Mouse (Mus musculus) granulocyte monocyte progenitor cell, adult 5-6 weeks (primary cell): Measurements from ENCODE around the gene Zfp944. TPM values are rescaled to one million over a fixed set of nuclear protein-coding genes. Genes with fewer than 3 reads are reported as not detected.
A peak's percentile ranks its signal among the peaks of the same experiment; 100 is the strongest.
"Not testable (repeated sequence)": the region's sequence is repeated elsewhere in the genome, so short reads cannot be mapped to it uniquely, and the experiment has no call there.

Experiments
- ATAC-seq: replicated peaks from 2 replicates; pipeline ENCODE4 v1.8.0; 2016; ENCODE audit warnings: mild to moderate bottlenecking, moderate TSS enrichment, inconsistent platforms; ENCODE audit not compliant: poor library complexity, severe bottlenecking
- total RNA-seq, 2 experiments: library from RNA; stranded (forward) in 1 of 2; stranded (reverse) in 1 of 2; fragments of 200-712, 200-1000 nt in 1 of 2; fragments of >200 nt in 1 of 2; fragmentation: Nextera tagmentation in 1 of 2; gene quantifications; 2 replicates each; pipeline ENCODE4 v1.2.3; 2014 to 2017

Zfp944 gene
- total RNA-seq (2014; fragmentation: Nextera tagmentation) (10.9 and 17.8 TPM in 2 replicates), total RNA-seq (2017) (13.1 and 13.5 TPM in 2 replicates)

DNA sequence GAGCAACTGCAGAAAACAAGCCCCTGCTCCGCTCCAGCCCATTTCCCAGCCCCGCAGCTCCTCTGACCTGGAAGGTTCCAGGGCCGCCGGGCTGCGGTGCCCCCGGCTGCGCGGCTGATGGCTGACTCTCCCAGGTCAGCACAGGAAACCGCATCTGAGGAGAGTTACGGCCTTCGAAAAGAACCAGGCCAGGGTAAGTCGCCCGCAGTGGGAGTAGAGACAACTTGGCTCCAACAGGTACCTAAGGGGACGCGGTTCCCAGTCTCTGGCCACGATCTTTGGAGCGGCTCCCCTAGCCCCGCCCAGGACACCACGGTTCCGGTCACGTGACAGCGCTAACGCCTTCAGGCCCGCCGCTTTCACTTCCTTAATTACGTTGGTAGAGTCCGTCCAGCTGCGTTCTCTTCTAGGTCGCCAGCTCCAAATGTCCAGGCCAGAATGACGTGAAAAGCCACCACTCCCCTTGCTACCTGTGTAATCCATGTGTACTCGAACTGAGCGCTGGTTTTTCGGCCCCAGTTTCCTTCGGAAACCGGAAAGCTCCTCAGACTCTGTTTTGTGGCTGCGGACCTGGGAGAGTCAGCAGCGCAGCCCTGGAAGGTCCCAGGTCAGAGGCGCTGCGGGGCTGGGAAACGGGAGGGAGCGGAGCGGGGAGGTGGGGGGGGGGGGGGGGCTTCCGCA is at the start of gene Zfp944, which contains the start of gene Zfp758:
Gene Zfp944, minus strand, starts transcription at position 300 of the 681 bp plus-strand sequence.
Gene Zfp758, plus strand, starts transcription at position 353 of the 681 bp plus-strand sequence.
- peak; percentile 96 for ATAC-seq

DNA sequence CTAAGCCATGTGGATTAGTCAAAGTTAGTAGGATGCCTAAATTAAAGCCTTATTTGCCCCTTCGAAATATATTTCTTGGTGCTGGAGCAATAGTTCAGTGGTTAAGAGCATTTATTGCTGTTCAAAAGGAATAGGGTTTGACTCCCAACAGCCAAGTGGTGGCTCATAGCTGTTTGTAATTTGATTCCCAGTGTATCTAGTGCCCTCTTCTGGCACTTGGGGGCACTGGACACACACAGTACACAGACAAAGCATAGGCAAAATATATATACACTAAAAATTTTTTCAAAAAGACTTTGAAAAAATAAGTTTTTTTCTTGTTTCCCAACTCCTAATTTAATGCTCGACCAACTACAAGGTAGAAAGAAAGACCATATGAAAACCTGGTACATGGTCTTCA is 49.6 kb upstream of the Zfp944 start:
- peak; percentile 98 for ATAC-seq

DNA sequence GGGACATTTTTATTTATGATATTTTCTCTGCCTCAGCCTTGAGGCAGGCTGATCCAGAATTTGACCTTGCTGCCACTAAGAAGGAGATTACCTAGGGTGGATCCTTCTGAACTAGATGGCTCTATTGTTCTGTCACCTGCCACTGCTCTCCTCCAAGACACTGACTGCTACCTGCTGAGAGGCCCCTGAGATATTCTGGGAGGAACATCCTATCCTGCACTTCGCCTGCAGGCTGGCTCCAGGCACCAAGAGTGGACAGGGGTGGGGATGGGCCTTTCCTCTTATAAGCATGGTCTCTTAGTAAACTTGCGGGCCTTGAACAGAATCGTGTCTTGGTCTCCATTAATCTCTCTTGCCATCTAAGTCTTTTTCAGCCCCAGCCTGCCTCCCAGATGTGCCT is 2.7 kb upstream of the Zfp944 start:
- ATAC-seq: no peak

DNA sequence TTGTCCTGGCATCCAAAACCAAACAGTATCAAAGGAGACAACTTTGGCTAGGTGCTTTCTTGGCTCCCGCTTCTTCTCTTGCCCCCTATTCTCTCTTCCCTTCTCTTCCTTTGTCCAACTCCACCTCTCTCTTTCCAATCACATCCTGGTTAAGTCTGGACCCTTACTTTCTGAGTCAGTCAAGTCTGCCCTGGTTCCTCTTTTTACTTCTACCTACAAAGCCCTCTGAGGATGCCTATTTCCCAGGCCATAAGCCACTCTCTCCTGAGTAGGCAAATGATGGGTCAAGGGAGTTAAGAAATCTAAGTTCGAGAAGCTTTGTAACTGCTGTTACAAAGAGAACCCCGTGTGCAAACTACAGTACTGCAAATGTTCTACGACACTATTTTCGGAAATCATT is 628 bp downstream of the Zfp944 start:
- peak; percentile 57 for ATAC-seq

DNA sequence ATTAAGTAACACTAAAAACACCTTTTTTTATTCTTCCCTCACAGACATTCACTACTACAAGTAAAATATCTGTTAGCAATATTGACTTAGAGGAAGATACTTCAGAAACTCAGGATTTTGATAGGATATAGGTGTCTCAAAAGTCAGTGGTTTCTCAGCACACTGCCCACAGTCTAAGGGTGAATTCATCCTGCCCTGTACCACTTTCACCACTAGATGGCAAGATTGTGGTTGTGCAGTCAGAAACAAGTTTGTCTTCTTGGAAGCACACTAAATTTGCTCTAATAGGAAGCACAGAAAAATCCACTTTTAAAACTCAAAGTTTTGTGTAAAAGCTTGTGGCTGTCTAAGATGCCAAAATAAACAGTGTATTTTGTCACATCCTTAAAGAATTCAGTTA is 8.4 kb downstream of the Zfp944 start:
- peak; percentile 98 for ATAC-seq

DNA sequence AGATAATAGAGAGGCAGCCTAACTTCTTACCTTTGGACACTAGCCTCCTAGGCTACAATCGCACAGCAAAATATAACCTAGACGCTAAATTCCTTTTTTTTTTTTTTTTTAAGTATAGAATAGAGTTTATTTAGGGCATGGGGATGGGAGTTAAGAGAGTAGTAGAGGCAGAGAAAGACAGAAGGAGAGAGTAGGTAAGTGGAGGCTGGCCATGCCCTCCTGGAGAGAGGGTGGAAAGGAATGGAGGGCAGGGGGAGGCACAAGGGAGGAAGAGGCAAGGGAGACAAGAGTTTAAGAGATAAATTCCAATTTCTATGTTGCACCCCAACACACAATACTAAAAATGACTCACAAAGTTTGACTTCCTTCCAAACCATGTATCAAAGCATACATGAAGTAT is 46.0 kb downstream of the Zfp944 start:
- not testable (repeated sequence) for ATAC-seq

DNA sequence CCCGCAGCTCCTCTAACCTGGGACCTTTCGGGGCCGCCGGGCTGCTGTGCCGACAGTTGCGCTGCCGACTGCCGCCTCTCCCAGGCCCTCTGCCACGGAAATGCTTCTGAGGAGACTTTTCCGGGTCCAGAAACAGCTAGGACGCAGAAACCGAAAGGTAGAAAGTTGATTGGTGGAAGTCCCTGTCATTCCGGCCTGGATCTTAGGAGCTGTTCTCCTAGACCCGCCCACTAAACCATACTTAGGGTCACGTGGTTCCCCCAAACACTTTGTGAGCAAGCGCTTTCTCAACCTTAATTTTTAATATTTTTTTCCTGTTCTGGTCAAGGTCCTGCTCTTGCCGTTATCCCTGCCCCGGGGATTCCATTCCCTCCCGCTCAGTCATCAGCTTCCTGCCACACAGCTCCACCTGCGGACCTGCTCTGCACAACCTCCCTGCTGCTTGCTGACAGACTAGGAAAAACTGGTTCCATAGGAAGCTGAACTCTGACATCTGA is 46.4 kb downstream of the Zfp944 start, which contains the start of gene CT030661.1:
Gene CT030661.1, minus strand, starts transcription at position 108 of the 497 bp plus-strand sequence.
- peak; percentile 100 for ATAC-seq

DNA sequence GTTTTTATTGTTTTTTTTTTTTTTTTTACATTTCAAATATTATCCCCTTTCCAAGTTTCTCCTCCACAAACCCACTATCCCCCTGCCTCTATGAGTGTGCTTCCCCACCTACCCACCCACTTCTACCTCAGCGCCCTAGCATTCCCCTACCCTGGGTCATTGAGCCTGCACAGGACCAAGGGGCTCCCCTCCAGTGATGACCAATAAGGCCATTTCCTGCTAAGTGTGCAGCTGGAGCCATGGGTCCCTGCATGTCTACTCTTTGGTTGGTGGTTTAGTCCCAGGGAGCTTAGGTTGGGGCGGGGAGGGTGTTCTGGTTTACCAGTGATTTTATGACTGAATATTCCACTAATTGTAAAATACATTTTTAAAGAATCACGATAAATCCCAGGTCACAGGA is 47.0 kb downstream of the Zfp944 start:
- peak; percentile 34 for ATAC-seq

Other genes starting within 250 kb of the Zfp944 start
- 3.7 and 4.5 TPM in 2 replicates for gene Zfp947, start 195.2 kb downstream of the Zfp944 start, total RNA-seq (2014; fragmentation: Nextera tagmentation)
- 3.4 and 4.9 TPM in 2 replicates for gene Zfp947, start 195.2 kb downstream of the Zfp944 start, total RNA-seq (2017)
- gene Zfp994, start 135.8 kb downstream of the Zfp944 start, total RNA-seq (2014; fragmentation: Nextera tagmentation): 6.1 and 11.1 TPM in 2 replicates
- 5.1 and 9.7 TPM in 2 replicates for gene Zfp994, start 135.8 kb downstream of the Zfp944 start, total RNA-seq (2017)
- gene CT030661.1, start 46.6 kb downstream of the Zfp944 start, total RNA-seq (2014; fragmentation: Nextera tagmentation): 16.0 and 19.6 TPM in 2 replicates
- 23.0 and 26.6 TPM in 2 replicates for gene CT030661.1, start 46.6 kb downstream of the Zfp944 start, total RNA-seq (2017)
- 3.1 and 15.2 TPM in 2 replicates for gene Zfp758, start 53 bp upstream of the Zfp944 start, total RNA-seq (2014; fragmentation: Nextera tagmentation)
- 9.9 and 17.9 TPM in 2 replicates for gene Zfp758, start 53 bp upstream of the Zfp944 start, total RNA-seq (2017)
- 10.1 and 10.2 TPM in 2 replicates for gene Zfp946, start 62.8 kb upstream of the Zfp944 start, total RNA-seq (2014; fragmentation: Nextera tagmentation)
- gene Zfp946, start 62.8 kb upstream of the Zfp944 start, total RNA-seq (2017): 3.2 and 8.2 TPM in 2 replicates
- gene Vmn2r111, start 212.1 kb upstream of the Zfp944 start, total RNA-seq (2014; fragmentation: Nextera tagmentation): not detected in 2 replicates
- not detected in 2 replicates for gene Vmn2r111, start 212.1 kb upstream of the Zfp944 start, total RNA-seq (2017)
- not detected in 2 replicates for gene Vmn2r112, start 239.6 kb upstream of the Zfp944 start, total RNA-seq (2014; fragmentation: Nextera tagmentation)
- not detected in 2 replicates for gene Vmn2r112, start 239.6 kb upstream of the Zfp944 start, total RNA-seq (2017)